8 mouse cellular contexts compared by ENCODE assay signal in genomic region chr2:25290101-25290815, GRCm38 (mm10). TPM values are rescaled to one million over a fixed set of nuclear protein-coding genes. Genes with fewer than 3 reads are reported as not detected.
DNase-seq lines count a peak whose midpoint lies in the region; ATAC-seq and TF ChIP-seq lines count a peak whose summit lies in the region.
"Had no signal": no experiment of that assay in that cellular context is flagged by ENCODE, and none has a peak within 500 bp of the region (broad histone marks: within the 10 kb centered on the region; RNA-seq: fewer than 3 reads in every experiment).

No protein-coding gene starts in this region.

- peak; percentile 44 for DNase-seq in retina, postnatal 1 day
- no peak for DNase-seq in retina, embryonic 14.5 days (ENCODE audit: low spot score)
- DNase-seq in cerebellum, postnatal 36 days: peak; percentile 74 to 78
- peak; percentile 68 for DNase-seq in hindbrain, postnatal 0 days (ENCODE audit: low spot score)
- no peak for DNase-seq in limb, embryonic 14.5 days (ENCODE audit: low spot score)

- TF ChIP-seq POLR2A in limb, embryonic 14.5 days (IDR thresholded peaks at IDR 0.05; ENCODE audit: borderline replicate concordance, extremely low read depth, insufficient read depth, insufficient read length): no peak

- peaks cover 8% of the 10 kb centered on the region for H3K36me3 ChIP-seq in hindbrain, postnatal 0 days (ENCODE audit: insufficient read depth, low read length)
- peaks cover 10% of the 10 kb centered on the region for H3K36me3 ChIP-seq in limb, embryonic 14.5 days (ENCODE audit: control insufficient read depth, insufficient read depth, low read length)
- H3K36me3 ChIP-seq in stomach, embryonic 14.5 days (ENCODE audit: control insufficient read depth, insufficient read depth, low read length): peaks cover 6% of the 10 kb centered on the region

- TF ChIP-seq CTCF in hindbrain, postnatal 0 days (IDR thresholded peaks at IDR 0.05; ENCODE audit: low read depth): no peak

- peaks cover 36% of the 10 kb centered on the region; the same call in 1 of the 2 replicates for H3K4me1 ChIP-seq in hindbrain, postnatal 0 days (ENCODE audit: insufficient read depth, low read length)
- H3K4me1 ChIP-seq in limb, embryonic 14.5 days (ENCODE audit: control insufficient read depth, insufficient read depth, low read length): peaks cover 3% of the 10 kb centered on the region; the same call in 1 of the 2 replicates
- H3K4me1 ChIP-seq in stomach, embryonic 14.5 days (ENCODE audit: control insufficient read depth, insufficient read depth, low read length): peaks cover 18% of the 10 kb centered on the region

- H3K27me3 ChIP-seq in hindbrain, postnatal 0 days (ENCODE audit: insufficient read depth, low read length): peaks cover 17% of the 10 kb centered on the region; the same call in 1 of the 2 replicates
- peaks cover 58% of the 10 kb centered on the region for H3K27me3 ChIP-seq in limb, embryonic 14.5 days (ENCODE audit: control insufficient read depth, insufficient read depth, low read length)
- H3K27me3 ChIP-seq in stomach, embryonic 14.5 days (ENCODE audit: control insufficient read depth, insufficient read depth, low read length): peaks cover 44% of the 10 kb centered on the region

- no peaks in the 10 kb centered on the region for H3K9me3 ChIP-seq in hindbrain, postnatal 0 days (ENCODE audit: low read length)
- no peaks in the 10 kb centered on the region for H3K9me3 ChIP-seq in limb, embryonic 14.5 days (ENCODE audit: control insufficient read depth, low read length)
- H3K9me3 ChIP-seq in stomach, embryonic 14.5 days (ENCODE audit: control insufficient read depth, low read depth, low read length): no peaks in the 10 kb centered on the region
- H3K9me3 ChIP-seq: liver, embryonic 15.5 days had no signal

- peak overlapping the region; percentile 38; the same call in 1 of the 2 replicates for H3K9ac ChIP-seq in hindbrain, postnatal 0 days (replicated peaks; ENCODE audit: low read length)
- H3K9ac ChIP-seq in limb, embryonic 14.5 days (ENCODE audit: low read depth, low read length, severe bottlenecking): no peak overlapping the region
- H3K9ac ChIP-seq in stomach, embryonic 14.5 days (replicated peaks; ENCODE audit: low read depth, low read length): no peak overlapping the region
- H3K9ac ChIP-seq: liver, embryonic 15.5 days had no signal

- ATAC-seq in hindbrain, postnatal 0 days: peak; percentile 33; the same call in 1 of the 2 replicates
- no peak for ATAC-seq in limb, embryonic 14.5 days (ENCODE audit: low FRiP score, low read depth)
- ATAC-seq in stomach, embryonic 14.5 days (ENCODE audit: insufficient number of reproducible peaks, insufficient read depth, low FRiP score, low read depth): no peak
- ATAC-seq in megakaryocyte progenitor cell, adult 5-6 weeks (replicated peaks; ENCODE audit: poor library complexity): no peak

- H3K27ac ChIP-seq in hindbrain, postnatal 0 days: peak overlapping the region; percentile 71
- no peak overlapping the region for H3K27ac ChIP-seq in limb, embryonic 14.5 days (replicated peaks; ENCODE audit: low read depth, low read length)
- H3K27ac ChIP-seq in stomach, embryonic 14.5 days (ENCODE audit: low read length): no peak overlapping the region
- H3K27ac ChIP-seq: liver, embryonic 15.5 days had no signal

- H3K4me3 ChIP-seq in hindbrain, postnatal 0 days (ENCODE audit: low read length): peak overlapping the region; percentile 19
- peak overlapping the region; percentile 18 for H3K4me3 ChIP-seq in limb, embryonic 14.5 days (replicated peaks; ENCODE audit: low read length)
- H3K4me3 ChIP-seq in stomach, embryonic 14.5 days (ENCODE audit: low read depth, low read length): peak overlapping the region; percentile 5
- H3K4me3 ChIP-seq: liver, embryonic 15.5 days had no signal

- peak overlapping the region; percentile 53 for H3K4me2 ChIP-seq in hindbrain, postnatal 0 days (ENCODE audit: low read depth, low read length)
- peak overlapping the region; percentile 28; the same call in 1 of the 2 replicates for H3K4me2 ChIP-seq in limb, embryonic 14.5 days (replicated peaks; ENCODE audit: low read depth, low read length, severe bottlenecking)
- H3K4me2 ChIP-seq in stomach, embryonic 14.5 days (replicated peaks; ENCODE audit: low read depth, low read length): peak overlapping the region; percentile 26
- H3K4me2 ChIP-seq: liver, embryonic 15.5 days had no signal

- WGBS in hindbrain, postnatal 0 days: under 1% methylated on average over 54 of the region's 54 CpGs
- WGBS in limb, embryonic 14.5 days: 3% methylated on average over 54 of the region's 54 CpGs
- 1% methylated on average over 54 of the region's 54 CpGs for WGBS in stomach, embryonic 14.5 days

RNA-seq across cellular contexts. Expression of gene Lrrc26, which starts 0.5 kb away (rescaled TPM):
- 1.0 TPM in 1 of 2 replicates, not detected in the other for total RNA-seq in hindbrain, postnatal 0 days (2014; rRNA removed)
- 0.20 and 0.44 TPM in 2 replicates for polyA plus RNA-seq in hindbrain, postnatal 0 days (2015; fragmentation: Nextera tagmentation; extraction: Ambion mirVana)
- 0.09 TPM in 1 of 2 replicates, not detected in the other for polyA plus RNA-seq in limb, embryonic 14.5 days (2012; rRNA removed)
- 0.15 TPM in 1 of 2 replicates, not detected in the other for polyA plus RNA-seq in limb, embryonic 14.5 days (2014; fragmentation: Nextera tagmentation; extraction: Ambion mirVana)
- polyA plus RNA-seq in stomach, embryonic 14.5 days (2014; fragmentation: Nextera tagmentation; extraction: Ambion mirVana): 1.9 and 3.4 TPM in 2 replicates
- not detected in 2 replicates for total RNA-seq in megakaryocyte progenitor cell, adult 5-6 weeks (2015)
- total RNA-seq in megakaryocyte progenitor cell, adult 5-6 weeks (2017): not detected in 2 replicates
- polyA plus RNA-seq: liver, embryonic 15.5 days had no signal

RNA-seq across cellular contexts. Expression of gene Tmem210, which starts 2.3 kb away (rescaled TPM):
- total RNA-seq in hindbrain, postnatal 0 days (2014; rRNA removed): not detected in 2 replicates
- polyA plus RNA-seq in hindbrain, postnatal 0 days (2015; fragmentation: Nextera tagmentation; extraction: Ambion mirVana): not detected in 2 replicates
- not detected in 2 replicates for polyA plus RNA-seq in limb, embryonic 14.5 days (2012; rRNA removed)
- not detected in 2 replicates for polyA plus RNA-seq in limb, embryonic 14.5 days (2014; fragmentation: Nextera tagmentation; extraction: Ambion mirVana)
- polyA plus RNA-seq in stomach, embryonic 14.5 days (2014; fragmentation: Nextera tagmentation; extraction: Ambion mirVana): not detected in 2 replicates
- total RNA-seq in megakaryocyte progenitor cell, adult 5-6 weeks (2015): not detected in 2 replicates
- total RNA-seq in megakaryocyte progenitor cell, adult 5-6 weeks (2017): not detected in 2 replicates
- polyA plus RNA-seq: liver, embryonic 15.5 days had no signal

RNA-seq across cellular contexts. Expression of gene Anapc2, which starts 18.0 kb away (rescaled TPM):
- total RNA-seq in hindbrain, postnatal 0 days (2014; rRNA removed): 26.1 and 46.7 TPM in 2 replicates
- 101 and 105 TPM in 2 replicates for polyA plus RNA-seq in hindbrain, postnatal 0 days (2015; fragmentation: Nextera tagmentation; extraction: Ambion mirVana)
- 121 and 165 TPM in 2 replicates for polyA plus RNA-seq in limb, embryonic 14.5 days (2012; rRNA removed)
- 117 and 126 TPM in 2 replicates for polyA plus RNA-seq in limb, embryonic 14.5 days (2014; fragmentation: Nextera tagmentation; extraction: Ambion mirVana)
- 108 and 116 TPM in 2 replicates for polyA plus RNA-seq in stomach, embryonic 14.5 days (2014; fragmentation: Nextera tagmentation; extraction: Ambion mirVana)
- total RNA-seq in megakaryocyte progenitor cell, adult 5-6 weeks (2015): 28.3 and 34.4 TPM in 2 replicates
- total RNA-seq in megakaryocyte progenitor cell, adult 5-6 weeks (2017): 36.5 and 42.4 TPM in 2 replicates

RNA-seq across cellular contexts. Expression of gene Ssna1, which starts 18.0 kb away (rescaled TPM):
- total RNA-seq in hindbrain, postnatal 0 days (2014; rRNA removed): 84.5 and 120 TPM in 2 replicates
- 159 and 165 TPM in 2 replicates for polyA plus RNA-seq in hindbrain, postnatal 0 days (2015; fragmentation: Nextera tagmentation; extraction: Ambion mirVana)
- 124 and 135 TPM in 2 replicates for polyA plus RNA-seq in limb, embryonic 14.5 days (2012; rRNA removed)
- polyA plus RNA-seq in limb, embryonic 14.5 days (2014; fragmentation: Nextera tagmentation; extraction: Ambion mirVana): 254 and 267 TPM in 2 replicates
- 241 and 246 TPM in 2 replicates for polyA plus RNA-seq in stomach, embryonic 14.5 days (2014; fragmentation: Nextera tagmentation; extraction: Ambion mirVana)
- 136 and 148 TPM in 2 replicates for total RNA-seq in megakaryocyte progenitor cell, adult 5-6 weeks (2015)
- 71.3 and 92.7 TPM in 2 replicates for total RNA-seq in megakaryocyte progenitor cell, adult 5-6 weeks (2017)

RNA-seq across cellular contexts. Expression of gene Tprn, which starts 27.8 kb away (rescaled TPM):
- total RNA-seq in hindbrain, postnatal 0 days (2014; rRNA removed): 39.1 and 45.6 TPM in 2 replicates
- polyA plus RNA-seq in hindbrain, postnatal 0 days (2015; fragmentation: Nextera tagmentation; extraction: Ambion mirVana): 30.0 and 31.1 TPM in 2 replicates
- polyA plus RNA-seq in limb, embryonic 14.5 days (2012; rRNA removed): 4.9 and 6.0 TPM in 2 replicates
- polyA plus RNA-seq in limb, embryonic 14.5 days (2014; fragmentation: Nextera tagmentation; extraction: Ambion mirVana): 6.1 and 6.8 TPM in 2 replicates
- polyA plus RNA-seq in stomach, embryonic 14.5 days (2014; fragmentation: Nextera tagmentation; extraction: Ambion mirVana): 6.2 and 8.5 TPM in 2 replicates
- 7.9 and 13.3 TPM in 2 replicates for total RNA-seq in megakaryocyte progenitor cell, adult 5-6 weeks (2015)
- 7.6 and 9.2 TPM in 2 replicates for total RNA-seq in megakaryocyte progenitor cell, adult 5-6 weeks (2017)

Comparison
In these comparisons a context has a peak if more than half of its experiments do, and no peak if none do; other contexts are left out.
1. DNase-seq: peak in retina, postnatal 1 day (single experiment), cerebellum, postnatal 36 days (2 of 2) and hindbrain, postnatal 0 days (single experiment); none in retina, embryonic 14.5 days (single experiment) and limb, embryonic 14.5 days (single experiment).
2. Peak in every context shown above with its lines, with median percentiles within 50 percentile points of each other: H3K4me2 ChIP-seq and H3K4me3 ChIP-seq.